In the genomic region with DNA sequence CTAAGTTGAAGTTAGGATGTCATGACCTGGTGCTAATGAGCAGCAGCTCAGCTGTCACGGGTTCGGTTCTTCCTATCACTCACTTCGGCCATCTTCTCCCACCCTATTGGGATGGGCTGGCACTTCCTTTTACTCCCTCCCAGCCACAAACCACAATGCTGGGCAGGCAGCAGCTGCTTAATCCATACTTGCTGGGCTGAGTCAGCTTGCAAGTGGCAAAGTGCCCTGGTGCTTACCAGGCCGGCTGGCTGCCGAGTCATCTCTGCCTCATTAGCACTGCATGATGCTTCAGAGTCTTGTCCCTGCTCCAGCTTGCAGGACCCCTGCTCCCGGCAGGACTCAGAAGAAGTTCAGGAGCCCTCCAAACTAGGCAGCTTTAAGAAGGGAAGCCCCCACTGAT, we compare ENCODE assay signal across 8 mouse cellular contexts. TPM values are rescaled to one million over a fixed set of nuclear protein-coding genes. Genes with fewer than 3 reads are reported as not detected.
DNase-seq lines count a peak whose midpoint lies in the region; TF ChIP-seq lines count a peak whose summit lies in the region.

No protein-coding gene starts in this region.

- H3K27ac ChIP-seq in embryonic fibroblast, embryonic 13.5 days (ENCODE audit: insufficient read depth, low read length) = peak overlapping the region; percentile 7; the same call in 1 of the 2 replicates
- peak overlapping the region; percentile 70; the same call in 1 of the 2 replicates for H3K27ac ChIP-seq in olfactory bulb, adult 2 months (ENCODE audit: insufficient read depth, low read depth, low read length)

- no peak for TF ChIP-seq POLR2A in lung, adult 2 months (IDR thresholded peaks at IDR 0.05; ENCODE audit: borderline replicate concordance, extremely low read depth, low read depth, low read length)
- no peak for TF ChIP-seq POLR2A in embryonic fibroblast, embryonic 13.5 days (IDR thresholded peaks at IDR 0.05; ENCODE audit: low read depth, low read length)
- TF ChIP-seq POLR2A in olfactory bulb, adult 2 months (IDR thresholded peaks at IDR 0.05; ENCODE audit: insufficient read depth, low read depth, low read length) = no peak

- H3K4me1 ChIP-seq in lung, adult 2 months (ENCODE audit: control insufficient read depth, insufficient read depth, low read length) = peaks cover 5% of the 10 kb centered on the region; the same call in 1 of the 2 replicates
- peaks cover 5% of the 10 kb centered on the region for H3K4me1 ChIP-seq in embryonic fibroblast, embryonic 13.5 days (ENCODE audit: control insufficient read depth, insufficient read depth, low read length)
- H3K4me1 ChIP-seq in olfactory bulb, adult 2 months (ENCODE audit: control insufficient read depth, insufficient read depth, low read length) = peaks cover 37% of the 10 kb centered on the region

- WGBS in lung, adult 2 months = 48% methylated on average over 6 of the region's 6 CpGs
- 35% methylated on average over 6 of the region's 6 CpGs for WGBS in olfactory bulb, adult 2 months

- no peak for TF ChIP-seq CTCF in lung, adult 2 months (IDR thresholded peaks at IDR 0.05; ENCODE audit: insufficient read depth, low read length)
- no peak for TF ChIP-seq CTCF in embryonic fibroblast, embryonic 13.5 days (IDR thresholded peaks at IDR 0.05; ENCODE audit: borderline replicate concordance, insufficient read depth, low read length)
- no peak for TF ChIP-seq CTCF in olfactory bulb, adult 2 months (IDR thresholded peaks at IDR 0.05; ENCODE audit: insufficient read depth, low read depth, low read length)

- peak; percentile 52 for DNase-seq in lung, postnatal 36 days
- DNase-seq in lung, adult 2 months = no peak
- DNase-seq in left cerebral cortex, adult 11 months (ENCODE audit: low spot score) = peak; percentile 67
- no peak for DNase-seq in kidney, adult 9 months
- no peak for DNase-seq in spleen, postnatal 14 days (ENCODE audit: low spot score in 2 of 2)
- DNase-seq in urinary bladder, adult 2 months (ENCODE audit: low spot score) = no peak

- H3K4me3 ChIP-seq in lung, adult 2 months (replicated peaks; ENCODE audit: extremely low read depth, low read depth, low read length) = no peak overlapping the region
- no peak overlapping the region for H3K4me3 ChIP-seq in embryonic fibroblast, embryonic 13.5 days (ENCODE audit: insufficient read depth, low read length)
- no peak overlapping the region for H3K4me3 ChIP-seq in olfactory bulb, adult 2 months (ENCODE audit: insufficient read depth, low read depth, low read length)

RNA-seq across cellular contexts. Expression of a gene that starts 49.2 kb away (rescaled TPM):
- polyA plus RNA-seq in lung, adult 2 months (2012; rRNA removed) = 324 and 526 TPM in 2 replicates
- polyA plus RNA-seq in embryonic fibroblast, embryonic 13.5 days (2011; ENCODE audit: insufficient read length, low read depth, missing spikeins) = 89.8 and 121 TPM in 2 replicates
- 196 TPM in 1 of 2 replicates, not detected in the other for polyA plus RNA-seq in olfactory bulb, adult 2 months (2012; ENCODE audit: insufficient read depth, insufficient read length, low replicate concordance, missing spikeins)
- 189 and 223 TPM in 2 replicates for polyA plus RNA-seq in urinary bladder, adult 2 months (2012; rRNA removed)

Comparison
In these comparisons a context has a peak if more than half of its experiments do, and no peak if none do; other contexts are left out.
1. DNase-seq: peak in lung, postnatal 36 days (single experiment) and left cerebral cortex, adult 11 months (single experiment); none in lung, adult 2 months (single experiment), kidney, adult 9 months (single experiment), spleen, postnatal 14 days (0 of 2) and urinary bladder, adult 2 months (single experiment).